Mouse (Mus musculus) forebrain, embryonic 13.5 days (tissue): ENCODE measurements around the gene Tmem39b. TPM values are rescaled to one million over a fixed set of nuclear protein-coding genes. Genes with fewer than 3 reads are reported as not detected.
A peak's percentile ranks its signal among the peaks of the same experiment; 100 is the strongest.

Experiments
- ATAC-seq: fragments of 200-750 bp; cut with Nextera tagmentation; 2 replicates; pipeline ENCODE4 v1.8.0; 2017
- H3K27ac ChIP-seq: fragments of 300-500 bp; sonication (generic); 2 replicates; pipeline ENCODE4 v1.5.1; 2015; ENCODE audit warnings: inconsistent platforms, mild to moderate bottlenecking, moderate library complexity
- H3K27me3 ChIP-seq: fragments of 300-500 bp; sonication (generic); 2 replicates; pipeline ENCODE4 v1.6.1; 2015; ENCODE audit warnings: mild to moderate bottlenecking, inconsistent platforms
- H3K36me3 ChIP-seq: fragments of 300-500 bp; sonication (generic); 2 replicates; pipeline ENCODE4 v1.6.1; 2015; ENCODE audit warnings: mild to moderate bottlenecking, inconsistent platforms; ENCODE audit not compliant: poor library complexity, severe bottlenecking
- H3K4me1 ChIP-seq: fragments of 300-500 bp; sonication (generic); 2 replicates; pipeline ENCODE4 v1.6.1; 2015; ENCODE audit warnings: inconsistent platforms
- H3K4me2 ChIP-seq: fragments of 300-500 bp; sonication (generic); 2 replicates; pipeline ENCODE4 v1.6.1; 2015; ENCODE audit warnings: inconsistent platforms, mild to moderate bottlenecking, moderate library complexity
- H3K4me3 ChIP-seq: fragments of 300-500 bp; sonication (generic); 2 replicates; pipeline ENCODE4 v1.5.1; 2015; ENCODE audit warnings: mild to moderate bottlenecking, inconsistent platforms
- H3K9ac ChIP-seq: fragments of 300-500 bp; sonication (generic); 2 replicates; pipeline ENCODE4 v1.6.1; 2015; ENCODE audit warnings: mild to moderate bottlenecking, inconsistent platforms
- H3K9me3 ChIP-seq: fragments of 300-500 bp; sonication (generic); replicated peaks from 2 replicates; pipeline ENCODE4 v1.6.1; 2016; ENCODE audit warnings: inconsistent platforms
- WGBS: fragments of 180-500 bp; shearing (Covaris S2); methylation state at CpG from one replicate; pipeline ENCODE4 v1.1.7; 2015; 5-methylcytosine and 5-hydroxymethylcytosine counted together
- microRNA-seq: library from miRNA; unstranded; fragments of <30 nt; microRNA quantifications from one replicate; pipeline ENCODE4, GENCODE M21; 2016
- polyA plus RNA-seq: library from polyadenylated mRNA; unstranded; fragments of >200 nt; fragmentation: Nextera tagmentation; extraction: Ambion mirVana; gene quantifications from 2 replicates; pipeline ENCODE4 v1.2.1, GENCODE M21; 2015

Tmem39b gene
- polyA plus RNA-seq, 1 experiment from 2014 or later, result 15.5 TPM

DNA sequence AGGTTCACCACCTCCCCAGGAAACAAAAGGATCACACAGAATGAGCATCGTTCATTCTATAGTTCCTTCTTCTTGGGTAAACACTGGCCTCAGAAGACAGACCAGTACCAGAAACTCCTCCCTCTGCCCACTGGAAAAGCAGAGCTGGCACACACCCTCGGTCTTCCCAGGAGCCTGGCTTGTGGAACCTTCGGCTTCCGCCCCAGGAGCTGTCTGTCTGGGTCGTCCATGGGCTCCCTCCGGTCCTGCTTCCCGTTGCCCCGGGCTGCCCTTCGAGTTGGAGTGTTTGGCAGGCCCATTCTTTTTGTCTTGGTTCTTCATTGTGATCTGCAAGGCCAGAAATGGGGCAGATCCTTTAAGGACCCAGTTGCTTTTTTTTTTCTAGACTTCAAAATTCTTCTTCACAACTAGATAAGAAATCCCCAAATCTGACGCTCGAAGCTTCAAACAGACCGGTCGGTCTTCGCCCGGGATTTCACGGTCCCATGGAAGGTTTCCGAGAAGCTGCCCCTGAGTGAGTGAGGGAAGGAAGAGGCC is 56.5 kb downstream of the Tmem39b start:
- H3K36me3 ChIP-seq, result peaks cover 44% of the 10 kb centered on the region
- 3% methylated on average over 17 of the region's 17 CpGs for WGBS
- H3K4me3 ChIP-seq, result peak overlapping the region; percentile 75
- H3K9ac ChIP-seq, result peak overlapping the region; percentile 92
- H3K9me3 ChIP-seq, result no peaks in the 10 kb centered on the region
- no peaks in the 10 kb centered on the region for H3K27me3 ChIP-seq
- H3K4me1 ChIP-seq, result peaks cover 38% of the 10 kb centered on the region
- H3K27ac ChIP-seq, result peak overlapping the region; percentile 92
- H3K4me2 ChIP-seq, result peak overlapping the region; percentile 96
- ATAC-seq, result 0 out of 2 replicates have a peak, but pooled peaks have one; percentile 30

DNA sequence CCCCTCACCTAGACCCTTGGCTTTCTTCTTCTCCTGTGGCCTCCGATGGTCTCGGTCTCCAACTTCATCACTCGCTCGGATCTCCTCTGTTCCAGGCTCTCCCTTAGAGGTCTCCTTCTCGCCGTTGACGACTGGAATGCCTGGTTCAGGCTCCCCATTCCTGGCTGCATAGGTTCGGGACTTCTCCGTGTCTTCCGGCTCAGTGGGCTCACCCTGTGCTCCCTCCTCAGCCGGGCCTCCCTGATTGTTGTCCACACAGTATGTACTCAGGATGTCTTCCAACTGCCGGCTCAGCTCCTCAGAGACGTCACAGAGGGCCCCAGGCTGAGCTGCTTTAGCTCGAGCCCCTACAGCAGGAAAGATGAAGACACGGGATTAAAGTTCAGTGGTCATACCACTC is 57.4 kb downstream of the Tmem39b start:
- Histone ChIP-seq H3K9me3 (no peaks in the 10 kb centered on the region), H3K27ac (no peak overlapping the region), H3K4me2 (peak overlapping the region; percentile 96), H3K36me3 (peaks cover 51% of the 10 kb centered on the region), H3K9ac (peak overlapping the region; percentile 92), H3K27me3 (no peaks in the 10 kb centered on the region), H3K4me3 (peak overlapping the region; percentile 75), H3K4me1 (peaks cover 38% of the 10 kb centered on the region)
- WGBS, result 87% methylated on average over 15 of the region's 15 CpGs
- ATAC-seq, result no peak

DNA sequence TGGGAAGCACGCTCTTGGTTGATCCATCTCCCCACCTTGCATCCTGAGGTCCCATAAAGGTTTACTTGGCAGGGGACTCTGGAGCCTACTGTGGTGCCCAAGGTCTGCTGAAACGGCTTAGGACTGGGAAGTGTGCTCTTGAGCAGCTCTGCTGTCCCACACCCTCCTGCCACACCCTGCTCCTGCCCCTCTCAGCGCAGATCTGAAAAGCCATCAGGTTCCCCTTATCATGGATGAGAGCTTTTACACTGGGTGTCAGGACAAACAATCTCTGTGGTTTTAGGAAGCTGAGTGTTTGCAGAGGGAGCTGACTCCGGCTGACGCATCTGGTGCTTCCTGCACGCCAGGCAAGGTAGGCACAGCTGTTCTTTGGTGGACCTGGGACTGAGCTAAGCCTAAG is 62.8 kb downstream of the Tmem39b start:
- 96% methylated on average over 6 of the region's 6 CpGs for WGBS
- Histone ChIP-seq H3K4me3 (no peak overlapping the region), H3K9me3 (no peaks in the 10 kb centered on the region), H3K36me3 (peaks cover 97% of the 10 kb centered on the region), H3K27me3 (no peaks in the 10 kb centered on the region), H3K27ac (no peak overlapping the region), H3K4me2 (no peak overlapping the region), H3K9ac (no peak overlapping the region), H3K4me1 (peaks cover 27% of the 10 kb centered on the region)
- ATAC-seq, result no peak

DNA sequence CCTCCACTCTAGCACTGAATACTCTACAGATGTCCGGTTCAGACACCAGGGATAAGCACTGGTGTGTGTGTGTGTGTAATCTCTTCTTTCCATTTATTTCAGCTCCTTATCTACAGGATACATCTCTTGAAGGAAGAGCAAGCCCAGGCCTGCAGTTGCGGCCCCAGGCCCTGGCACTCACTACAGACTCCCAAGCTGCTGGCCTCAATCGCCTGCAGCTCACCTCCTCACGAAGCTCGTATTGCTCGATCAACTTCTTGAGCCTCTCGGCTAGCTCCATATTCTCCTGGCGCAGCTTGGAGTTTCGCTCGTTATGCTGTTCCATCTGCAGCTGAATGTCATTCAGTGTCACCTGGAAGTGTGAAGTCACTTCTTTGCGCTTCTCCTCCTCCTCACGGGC is 64.8 kb downstream of the Tmem39b start:
- no peaks in the 10 kb centered on the region for H3K9me3 ChIP-seq
- H3K4me1 ChIP-seq, result peaks cover 12% of the 10 kb centered on the region; the same call in 1 of the 2 replicates
- H3K27ac ChIP-seq, result no peak overlapping the region
- no peak overlapping the region for H3K4me2 ChIP-seq
- ATAC-seq, result no peak
- 87% methylated on average over 12 of the region's 12 CpGs for WGBS
- H3K9ac ChIP-seq, result peak overlapping the region; percentile 0; the same call in 1 of the 2 replicates
- no peak overlapping the region for H3K4me3 ChIP-seq
- peaks cover 100% of the 10 kb centered on the region for H3K36me3 ChIP-seq
- no peaks in the 10 kb centered on the region for H3K27me3 ChIP-seq

DNA sequence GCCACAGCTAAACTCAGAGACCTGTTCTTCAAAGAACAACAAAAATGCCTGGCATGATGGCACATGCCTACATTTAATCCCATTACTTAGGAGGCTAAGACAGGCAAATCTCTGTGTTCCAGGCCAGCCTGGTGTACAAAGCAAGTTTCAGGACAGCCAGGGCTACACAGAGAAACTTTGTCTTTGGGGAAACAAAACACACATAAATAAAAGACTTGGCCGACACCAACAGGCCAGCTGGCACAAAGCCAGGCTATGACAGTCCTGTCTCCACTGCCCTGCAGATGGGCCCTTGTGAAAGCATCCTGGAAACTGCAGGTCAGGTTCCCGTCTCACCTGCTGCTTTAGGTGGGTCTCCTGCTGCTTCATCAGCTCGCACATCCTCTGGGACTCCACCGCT is 65.7 kb downstream of the Tmem39b start:
- Histone ChIP-seq H3K27ac (no peak overlapping the region), H3K4me3 (no peak overlapping the region), H3K36me3 (peaks cover 100% of the 10 kb centered on the region), H3K9me3 (no peaks in the 10 kb centered on the region), H3K9ac (0 out of 2 replicates have a peak overlapping the region, but pooled peaks have one; percentile 0), H3K4me2 (no peak overlapping the region), H3K4me1 (0 out of 2 replicates have a peak, but pooled peaks cover 14% of the 10 kb centered on the region), H3K27me3 (no peaks in the 10 kb centered on the region)
- no peak for ATAC-seq
- WGBS, result 72% methylated on average over 4 of the region's 4 CpGs

Small RNA genes within 50 kb of the gene (microRNA-seq; reads per million reads assigned to microRNA genes)
- gene Mir7016, result 1.1 reads per million

Other genes with a start within 250 kb of the Tmem39b start
- 32.8 and 33.6 TPM in 2 replicates for gene Bsdc1, start 235.3 kb downstream of the Tmem39b start, polyA plus RNA-seq
- gene Tssk3, start 205.8 kb downstream of the Tmem39b start, polyA plus RNA-seq, result not detected in 2 replicates
- not detected in 2 replicates for gene Fam229a, start 205.6 kb downstream of the Tmem39b start, polyA plus RNA-seq
- gene Marcksl1, start 183.3 kb downstream of the Tmem39b start, polyA plus RNA-seq, result 1,756 and 1,774 TPM in 2 replicates
- gene Hdac1, start 154.1 kb downstream of the Tmem39b start, polyA plus RNA-seq, result 189 and 191 TPM in 2 replicates
- gene Lck, start 123.2 kb downstream of the Tmem39b start, polyA plus RNA-seq, result 7.6 and 9.2 TPM in 2 replicates
- 0.31 and 0.68 TPM in 2 replicates for gene Fam167b, start 118.3 kb downstream of the Tmem39b start, polyA plus RNA-seq
- gene Eif3i, start 96.2 kb downstream of the Tmem39b start, polyA plus RNA-seq, result 251 and 261 TPM in 2 replicates
- 186 and 193 TPM in 2 replicates for gene Tmem234, start 96.2 kb downstream of the Tmem39b start, polyA plus RNA-seq
- 2.3 and 4.5 TPM in 2 replicates for gene Dcdc2b, start 82.6 kb downstream of the Tmem39b start, polyA plus RNA-seq
- 30.1 and 31.5 TPM in 2 replicates for gene Iqcc, start 77.7 kb downstream of the Tmem39b start, polyA plus RNA-seq
- 97.7 and 104 TPM in 2 replicates for gene Ccdc28b, start 72.9 kb downstream of the Tmem39b start, polyA plus RNA-seq
- gene Txlna, start 55.8 kb downstream of the Tmem39b start, polyA plus RNA-seq, result 75.9 and 79.8 TPM in 2 replicates
- gene Kpna6, start 24.1 kb downstream of the Tmem39b start, polyA plus RNA-seq, result 14.4 and 15.8 TPM in 2 replicates
- 190 TPM in 2 replicates for gene Khdrbs1, start 45.5 kb upstream of the Tmem39b start, polyA plus RNA-seq
- gene Ptp4a2, start 114.4 kb upstream of the Tmem39b start, polyA plus RNA-seq, result 358 and 389 TPM in 2 replicates
- gene Spocd1, start 232.4 kb upstream of the Tmem39b start, polyA plus RNA-seq, result not detected in 2 replicates